Mouse (Mus musculus): ENCODE data around the gene Hoxb9. TPM values are rescaled to one million over a fixed set of nuclear protein-coding genes. Genes with fewer than 3 reads are reported as not detected.

Hoxb9 gene
- total RNA-seq, 2 experiments from 2014 or later, result not detected

Small RNA genes lying within 50 kb of the gene (microRNA-seq; reads per million reads assigned to microRNA genes)
- gene Mir10a, result 4.5 to 10.2 reads per million in 2 experiments
- gene Mir196a-1, result 0 to 0.68 reads per million in 2 experiments

Other genes starting within 250 kb of the Hoxb9 start
- gene Gip, start 246.9 kb upstream of the Hoxb9 start, total RNA-seq (2021), result not detected
- 10 to 100 TPM; 84.2 to 90.8 TPM for gene Snf8, start 236.6 kb upstream of the Hoxb9 start, total RNA-seq (2021)
- gene Ube2z, start 206.1 kb upstream of the Hoxb9 start, total RNA-seq (2021), result 10 to 100 TPM; 54.4 to 55.3 TPM
- gene Atp5g1, start 195.8 kb upstream of the Hoxb9 start, total RNA-seq (2021), result 100 to 1,000 TPM; 585 to 616 TPM
- under 1 TPM in 1 of 2 experiments, not detected in 1; 0.21 TPM for gene Calcoco2, start 159.5 kb upstream of the Hoxb9 start, total RNA-seq (2021)
- gene Ttll6, start 137.7 kb upstream of the Hoxb9 start, total RNA-seq (2021), result 1 to 10 TPM in 1 of 2 experiments, under 1 TPM in 1; 0.41 to 1.1 TPM
- gene Hoxb13, start 77.1 kb upstream of the Hoxb9 start, total RNA-seq (2021), result not detected
- not detected for gene Hoxb8, start 10.4 kb downstream of the Hoxb9 start, total RNA-seq (2021)
- not detected for gene Hoxb7, start 15.2 kb downstream of the Hoxb9 start, total RNA-seq (2021)
- gene Hoxb6, start 21.0 kb downstream of the Hoxb9 start, total RNA-seq (2021), result not detected
- not detected for gene Hoxb5, start 31.9 kb downstream of the Hoxb9 start, total RNA-seq (2021)
- gene Hoxb4, start 46.8 kb downstream of the Hoxb9 start, total RNA-seq (2021), result not detected
- gene Hoxb3, start 51.9 kb downstream of the Hoxb9 start, total RNA-seq (2021), result not detected
- not detected for gene Hoxb2, start 79.1 kb downstream of the Hoxb9 start, total RNA-seq (2021)
- gene Hoxb1, start 94.3 kb downstream of the Hoxb9 start, total RNA-seq (2021), result not detected
- gene Skap1, start 193.1 kb downstream of the Hoxb9 start, total RNA-seq (2021), result 1 to 10 TPM in 1 of 2 experiments, under 1 TPM in 1; 0.78 to 1.5 TPM